Mouse (Mus musculus) right cerebral cortex, postnatal 36 days (tissue): Measurements from ENCODE around the gene Rc3h2.

Experiments
- DNase-seq, 2 experiments: peaks; one replicate each; pipeline ENCODE4 v3.0.0; 2022; ENCODE audit warnings: low spot score in 2 of 2, mixed read lengths in 1 of 2

Rc3h2 gene

DNA sequence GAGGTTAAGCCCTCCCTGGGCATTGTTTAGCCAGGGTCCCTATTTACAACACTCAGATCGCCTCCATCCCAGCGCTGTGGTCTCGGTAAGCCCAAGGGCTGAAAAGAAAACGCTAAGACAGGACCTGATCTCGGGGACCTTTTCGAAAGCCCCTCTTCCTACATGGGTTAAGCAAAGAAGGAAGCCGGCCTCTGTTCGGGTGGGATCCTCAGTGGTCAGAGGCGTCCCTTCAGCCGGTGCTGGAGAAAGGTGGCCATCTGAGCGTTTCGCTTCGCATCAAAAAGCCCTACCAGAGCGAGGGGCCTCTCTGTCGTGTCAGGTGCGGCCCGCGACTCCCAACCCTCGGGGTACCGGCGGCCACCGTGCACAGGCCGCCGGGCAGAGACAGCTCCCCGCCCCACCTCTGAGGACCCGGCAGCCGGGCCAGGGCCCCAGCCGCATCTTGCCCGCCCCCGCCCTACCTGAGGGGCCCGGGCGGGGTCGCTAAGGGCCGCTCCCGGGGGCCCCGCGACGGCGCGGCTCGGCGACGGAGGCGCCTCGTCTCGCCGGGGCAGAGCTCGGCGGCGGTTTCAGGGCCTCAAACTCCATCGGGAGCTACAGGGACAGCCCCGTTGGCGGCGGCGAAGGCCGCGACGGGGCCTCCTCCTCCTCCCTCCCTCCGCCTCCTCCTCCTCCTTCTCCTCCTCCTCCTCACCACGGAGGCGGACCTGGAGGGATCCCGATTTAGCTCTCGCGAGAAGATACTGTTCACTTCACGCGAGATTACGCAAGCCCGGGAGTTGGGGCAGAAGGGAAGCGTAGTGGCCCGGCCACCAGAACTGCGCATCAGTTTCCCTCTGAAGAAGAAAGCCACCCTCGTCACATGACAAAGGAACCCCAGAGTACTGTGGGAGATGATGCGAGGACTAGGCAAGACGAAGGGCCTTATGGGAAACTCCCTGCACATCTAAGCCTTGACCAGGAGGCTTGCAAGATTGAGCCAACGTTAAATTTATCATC, at the start of gene Rc3h2:
Gene Rc3h2, minus strand, starts transcription at position 598 of the 999 bp plus-strand sequence.
- peak; percentile 92 to 95 for DNase-seq

DNA sequence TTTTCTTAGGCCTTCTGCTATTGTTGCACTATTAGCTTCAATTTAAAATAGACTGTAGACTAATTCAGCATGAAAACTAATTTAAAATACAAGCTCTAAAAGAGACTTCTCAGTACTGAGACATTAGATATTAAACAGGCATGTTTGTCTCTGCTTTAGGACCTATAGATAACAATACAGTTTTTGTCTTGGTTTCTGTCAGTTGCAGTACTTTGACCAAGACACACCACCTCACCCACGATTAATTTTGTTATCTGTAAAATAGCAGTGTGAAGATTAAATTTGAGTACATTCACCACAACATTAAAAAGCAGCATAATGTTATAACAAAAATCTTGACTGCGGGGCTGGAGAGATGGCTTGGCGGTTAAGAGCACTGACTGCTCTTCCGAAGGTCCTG, 43.6 kb upstream of the Rc3h2 start:
- DNase-seq, result no peak

- DNase-seq, result no peak
Measured at GRCm38 (mm10) chr2:37460707-37461106, 38.0 kb upstream of the Rc3h2 start.

DNA sequence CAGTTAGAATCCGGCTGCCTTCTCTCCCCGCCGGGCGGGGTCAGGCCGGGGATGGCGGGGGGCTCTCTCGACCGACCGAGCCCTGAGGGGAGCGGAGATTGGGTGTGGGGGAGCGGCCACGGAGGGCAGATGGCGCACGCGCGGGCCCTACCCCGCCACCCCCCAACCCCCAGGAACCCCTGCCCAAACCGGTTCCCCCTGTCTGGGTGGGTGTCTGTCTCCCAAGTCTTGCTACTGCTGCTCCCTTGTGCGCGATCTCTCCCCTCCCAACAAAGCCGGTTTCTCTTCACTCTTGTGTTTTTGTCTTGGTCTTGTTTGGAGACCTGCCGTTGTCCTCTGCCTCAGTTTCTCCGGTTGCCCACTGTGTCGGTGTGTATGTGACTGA, 29.7 kb upstream of the Rc3h2 start:
- peak in 1 of 2 experiments; percentile 11 for DNase-seq

DNA sequence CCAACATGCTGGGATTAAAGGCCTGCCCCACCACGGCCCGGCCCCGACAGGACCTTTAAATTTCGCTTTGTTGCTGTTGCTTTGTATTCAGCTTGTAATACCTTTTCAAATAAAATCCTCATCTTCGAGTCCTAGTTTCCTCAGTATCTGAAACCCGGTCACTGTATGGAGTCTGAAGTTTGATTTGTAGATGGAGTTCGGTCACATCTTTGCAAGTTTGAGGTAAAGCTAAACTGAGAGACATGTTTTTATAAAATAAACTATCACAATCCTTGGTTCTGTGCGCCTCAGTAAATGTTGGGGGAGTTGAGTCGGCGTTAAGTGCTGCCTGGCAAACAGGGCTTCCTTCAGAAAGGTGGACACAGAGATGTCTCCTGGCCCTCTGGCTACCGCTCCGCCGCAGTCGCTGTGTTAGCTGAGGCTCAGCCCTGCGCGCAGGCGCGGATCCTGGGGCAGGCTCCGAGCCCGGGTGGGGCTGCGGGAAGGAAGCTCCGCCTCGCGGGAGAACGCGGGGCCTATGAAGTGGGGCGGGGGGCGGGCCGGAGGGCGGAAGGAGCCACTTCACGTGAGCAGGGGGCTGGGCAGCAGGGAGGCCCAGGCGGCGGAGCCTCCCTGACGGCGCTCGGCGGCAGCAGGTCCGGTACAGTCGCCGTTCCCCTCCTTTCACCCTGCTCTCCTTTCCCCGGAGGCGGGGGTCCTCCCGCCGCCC, 29.1 kb upstream of the Rc3h2 start:
- DNase-seq, result peak; percentile 83 to 91

DNA sequence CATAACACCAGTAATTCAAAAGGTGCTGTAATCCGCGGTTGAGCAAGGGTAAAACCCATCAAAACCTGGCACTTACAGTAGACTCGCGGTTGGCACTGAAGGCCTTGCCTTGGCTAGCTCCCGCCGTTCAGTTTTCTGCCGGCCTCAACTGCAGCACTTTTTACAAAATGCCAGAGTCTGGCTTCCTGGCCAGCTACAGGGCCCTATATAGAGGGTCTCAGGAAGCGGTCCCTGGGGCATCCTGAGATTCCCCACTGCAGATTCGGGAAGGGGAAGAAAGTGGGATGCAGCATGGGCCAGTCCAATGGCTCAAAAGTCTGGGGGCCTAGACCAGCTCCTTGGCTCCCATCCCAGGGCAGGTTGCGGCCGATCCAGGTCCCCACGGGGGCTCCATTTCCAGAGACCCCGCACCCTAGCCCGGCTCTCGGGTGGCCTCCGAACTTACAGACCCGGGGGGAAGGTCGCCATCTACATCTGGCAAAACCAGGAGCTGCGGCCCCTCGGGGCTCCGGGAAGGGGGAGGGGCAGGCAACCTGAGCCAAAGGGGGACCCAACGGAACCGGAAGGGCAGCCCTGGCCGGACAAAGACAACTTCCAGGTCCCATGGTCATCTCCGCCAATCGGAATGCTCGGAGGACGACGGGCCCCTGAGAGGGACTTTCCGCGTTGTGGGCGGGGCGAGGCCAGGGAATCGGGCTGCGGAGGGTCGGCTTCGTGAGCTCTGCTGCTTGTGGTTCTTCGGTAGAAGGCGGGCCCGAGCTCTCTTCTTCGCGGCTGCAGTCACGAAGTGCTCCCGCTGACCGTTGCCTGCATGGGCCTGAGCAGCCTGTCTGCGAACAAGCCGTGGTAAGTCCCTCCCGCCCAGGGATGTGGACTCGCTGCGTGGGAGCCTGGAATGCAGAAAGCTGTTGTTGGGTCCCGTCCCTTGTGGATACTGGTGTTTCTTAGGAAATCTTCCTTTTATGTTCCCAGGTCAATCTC, 20.2 kb upstream of the Rc3h2 start, which contains the start of the genes Zbtb26, Zbtb6 and Rabgap1:
Gene Zbtb26, minus strand, starts transcription at position 525 of the 981 bp plus-strand sequence.
Gene Zbtb6, minus strand, starts transcription at position 561 of the 981 bp plus-strand sequence.
Gene Rabgap1, plus strand, starts transcription at position 669 of the 981 bp plus-strand sequence.
- DNase-seq, result peak; percentile 94 to 96

- DNase-seq, result no peak
Measured at GRCm38 (mm10) chr2:37431609-37432008, 8.9 kb upstream of the Rc3h2 start.

GRCm38 (mm10) chr2:37430593-37431464, 8.1 kb upstream of the Rc3h2 start:
- DNase-seq, result peak; percentile 82 to 89

DNA sequence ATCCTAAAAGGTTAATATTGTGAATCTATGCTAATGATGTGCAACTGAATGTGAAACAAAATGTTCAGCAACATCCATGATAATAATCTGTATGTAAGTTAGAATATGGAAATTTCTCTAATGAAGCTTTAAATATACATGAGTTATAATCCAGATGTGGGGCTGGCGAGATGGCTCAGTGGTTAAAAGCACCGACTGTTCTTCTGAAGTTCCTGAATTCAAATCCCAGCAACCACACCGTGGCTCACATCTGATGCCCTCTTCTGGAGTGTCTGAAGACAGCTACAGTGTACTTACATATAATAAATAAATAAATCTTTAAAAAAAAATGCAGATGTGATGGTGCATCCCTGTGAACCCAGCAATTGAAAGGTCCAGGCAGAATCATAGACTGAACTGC, 968 bp upstream of the Rc3h2 start:
- DNase-seq, result no peak

GRCm38 (mm10) chr2:37421903-37422302, 800 bp downstream of the Rc3h2 start:
- no peak for DNase-seq

DNA sequence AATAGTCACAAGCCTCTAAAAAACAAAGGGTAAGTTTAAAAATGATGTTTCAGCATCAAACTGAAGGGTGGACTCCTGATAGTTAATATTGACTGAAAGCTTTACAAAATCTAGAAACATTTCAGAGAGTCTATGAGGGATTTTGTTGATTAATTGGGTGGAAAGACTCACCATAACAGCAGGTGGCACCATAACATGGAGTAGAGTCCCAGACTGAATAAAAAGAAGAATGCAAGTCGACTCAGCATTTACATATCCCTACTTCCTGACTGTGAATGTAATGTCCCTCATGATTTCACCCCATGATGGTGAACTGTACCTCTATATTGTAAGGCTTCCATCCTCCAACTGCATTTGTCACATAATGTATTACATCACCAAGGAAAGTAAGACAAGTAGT, 27.2 kb downstream of the Rc3h2 start:
- DNase-seq, result no peak

GRCm38 (mm10) chr2:37382921-37383320, 39.8 kb downstream of the Rc3h2 start:
- DNase-seq, result no peak

DNA sequence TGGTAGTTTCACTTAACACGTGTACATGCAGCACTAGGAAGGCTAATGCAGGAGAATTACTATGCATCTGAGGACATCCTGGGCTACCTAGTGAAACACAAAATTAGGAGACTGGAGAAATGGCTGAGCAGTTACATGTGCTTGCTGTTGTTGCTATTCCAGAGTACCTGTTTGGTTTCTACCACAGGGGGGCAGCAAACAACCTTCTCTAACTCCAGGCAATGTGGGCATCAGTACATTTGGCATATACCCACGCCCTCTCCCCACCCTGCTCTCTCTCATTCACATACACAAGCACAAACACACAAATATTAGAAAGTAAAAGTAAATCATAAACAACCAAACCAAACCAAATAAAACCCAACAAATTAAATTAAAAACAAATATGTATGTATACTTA, 42.5 kb downstream of the Rc3h2 start:
- peak; percentile 36 for DNase-seq

DNA sequence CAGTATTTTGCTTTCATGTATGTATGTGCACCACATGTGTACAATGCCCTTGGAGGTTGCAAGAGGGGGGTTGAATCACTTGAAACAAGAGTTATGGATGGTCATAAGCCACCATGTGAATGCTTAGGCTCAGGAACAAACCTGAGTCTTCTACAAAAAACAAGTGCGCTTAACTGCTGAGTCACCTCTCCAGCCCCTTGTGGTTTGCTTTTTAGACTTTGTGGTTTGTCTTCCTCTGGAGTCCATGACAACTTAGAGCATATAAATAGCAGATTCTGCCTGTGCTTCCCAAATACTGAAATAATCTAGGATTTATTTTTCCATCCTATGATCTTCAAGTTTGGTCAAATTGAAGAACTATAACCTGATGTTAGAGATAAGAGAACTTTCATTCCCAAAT, 46.7 kb downstream of the Rc3h2 start:
- no peak for DNase-seq

- no peak for DNase-seq
Measured at GRCm38 (mm10) chr2:37370651-37371050, 52.1 kb downstream of the Rc3h2 start.

- DNase-seq, result no peak
Measured at GRCm38 (mm10) chr2:37359908-37360307, 62.8 kb downstream of the Rc3h2 start.

DNA sequence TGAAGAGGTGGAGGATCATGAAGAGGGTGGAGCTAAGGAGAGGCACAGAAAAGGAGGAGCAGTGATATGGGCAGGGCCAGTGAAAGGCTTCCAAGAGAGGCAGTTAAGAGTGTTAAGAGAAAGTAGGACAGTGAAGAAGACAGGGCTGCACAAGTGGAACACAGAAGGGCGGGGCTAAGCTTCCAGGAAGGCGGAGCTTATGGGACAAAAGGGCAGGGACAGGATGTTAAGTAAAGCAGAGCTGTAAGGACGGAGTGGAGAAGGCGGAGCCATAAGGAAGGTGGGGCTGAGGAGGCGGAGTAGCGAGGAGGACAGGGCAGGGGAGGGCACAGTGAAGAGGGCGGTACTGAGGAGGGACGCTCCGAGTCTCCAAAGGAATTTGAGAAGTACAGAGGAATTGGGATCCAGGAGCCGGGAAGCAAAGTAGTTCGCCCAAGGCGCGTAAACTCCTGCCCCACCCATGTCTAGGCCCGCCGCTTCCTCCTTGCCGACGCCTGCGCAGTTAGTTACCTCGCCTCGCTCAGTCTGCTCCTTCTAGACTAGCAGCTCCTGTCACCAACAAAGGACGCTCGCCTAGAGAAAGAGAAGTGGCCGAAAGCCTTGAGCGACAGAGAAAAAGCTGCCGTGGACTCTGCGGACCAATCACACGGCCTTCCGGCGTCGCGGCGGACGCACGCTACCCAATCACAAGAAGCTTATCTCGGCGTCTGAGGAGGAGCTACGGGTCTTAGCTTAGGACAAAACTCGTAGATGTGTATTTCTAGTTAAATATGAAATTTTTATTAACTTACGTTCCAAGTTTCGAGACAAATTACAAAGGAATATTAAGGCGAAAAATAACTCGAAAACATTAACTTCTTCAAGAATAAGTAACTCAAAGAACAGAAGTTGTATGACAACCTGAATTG, 63.8 kb downstream of the Rc3h2 start, which contains the start of gene Pdcl:
Gene Pdcl, minus strand, starts transcription at position 700 of the 908 bp plus-strand sequence.
- peak; percentile 88 to 91 for DNase-seq

- DNase-seq, result no peak
Measured at GRCm38 (mm10) chr2:37355571-37355970, 67.1 kb downstream of the Rc3h2 start.

DNA sequence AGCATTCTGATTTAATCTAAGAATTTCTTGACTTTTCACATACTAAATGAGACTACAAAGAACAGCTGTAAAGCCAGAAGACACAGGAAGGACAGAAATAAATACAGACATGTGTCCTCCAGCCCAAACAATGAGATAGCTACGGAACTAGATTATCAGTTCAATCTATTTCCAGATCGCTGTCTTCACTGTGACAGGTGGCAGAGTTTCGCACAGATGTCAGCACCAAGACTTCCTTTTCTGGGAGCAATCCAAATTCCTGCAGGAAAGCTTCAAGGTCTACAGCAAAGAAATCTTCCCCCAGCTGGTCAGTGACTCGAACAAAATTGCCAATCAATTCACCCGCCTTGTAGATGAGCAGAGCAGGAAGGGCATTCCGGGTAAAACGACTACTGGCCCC, 71.0 kb downstream of the Rc3h2 start:
- DNase-seq, result peak; percentile 26 to 36
